Mouse (Mus musculus) urinary bladder, adult 18-20 months (tissue): ENCODE data around the gene Ugt1a5.

Experiments
- DNase-seq, 2 experiments: peaks; one replicate each; pipeline ENCODE4 v3.0.0; 2022; ENCODE audit warnings: low spot score in 2 of 2, mixed read lengths in 2 of 2

Ugt1a5 gene

GRCm38 (mm10) chr1:88240072-88240471 is 74.3 kb downstream of the Ugt1a5 start:
- DNase-seq: no peak

GRCm38 (mm10) chr1:88240579-88240978 is 74.8 kb downstream of the Ugt1a5 start:
- DNase-seq: no peak

GRCm38 (mm10) chr1:88243861-88244260 is 78.0 kb downstream of the Ugt1a5 start:
- no peak for DNase-seq

GRCm38 (mm10) chr1:88245881-88246280 is 80.1 kb downstream of the Ugt1a5 start:
- DNase-seq: no peak

- DNase-seq: no peak
Measured at GRCm38 (mm10) chr1:88246386-88246785, 80.6 kb downstream of the Ugt1a5 start.

GRCm38 (mm10) chr1:88247660-88248059 is 81.8 kb downstream of the Ugt1a5 start:
- no peak for DNase-seq

GRCm38 (mm10) chr1:88248658-88249057 is 82.8 kb downstream of the Ugt1a5 start:
- no peak for DNase-seq

- no peak for DNase-seq
Measured at GRCm38 (mm10) chr1:88249596-88249995, 83.8 kb downstream of the Ugt1a5 start.

- no peak for DNase-seq
Measured at GRCm38 (mm10) chr1:88250023-88250422, 84.2 kb downstream of the Ugt1a5 start.

- no peak for DNase-seq
Measured at GRCm38 (mm10) chr1:88253106-88253505, 87.3 kb downstream of the Ugt1a5 start.

- no peak for DNase-seq
Measured at GRCm38 (mm10) chr1:88253540-88253939, 87.7 kb downstream of the Ugt1a5 start.

- no peak for DNase-seq
Measured at GRCm38 (mm10) chr1:88254793-88255465, 89.1 kb downstream of the Ugt1a5 start.

GRCm38 (mm10) chr1:88255466-88255857 is 89.7 kb downstream of the Ugt1a5 start:
- DNase-seq: no peak

GRCm38 (mm10) chr1:88255989-88256754 is 90.4 kb downstream of the Ugt1a5 start:
- no peak for DNase-seq

GRCm38 (mm10) chr1:88256886-88257663 is 91.3 kb downstream of the Ugt1a5 start:
- DNase-seq: no peak

- DNase-seq: no peak
Measured at GRCm38 (mm10) chr1:88257681-88258080, 91.9 kb downstream of the Ugt1a5 start.

GRCm38 (mm10) chr1:88258361-88258760 is 92.5 kb downstream of the Ugt1a5 start:
- no peak for DNase-seq

GRCm38 (mm10) chr1:88258881-88259642 is 93.2 kb downstream of the Ugt1a5 start:
- peak; percentile 76 to 84 for DNase-seq

- DNase-seq: no peak
Measured at GRCm38 (mm10) chr1:88259643-88260024, 93.8 kb downstream of the Ugt1a5 start.

- peak in 1 of 2 experiments; percentile 50 for DNase-seq
Measured at GRCm38 (mm10) chr1:88260114-88260513, 94.3 kb downstream of the Ugt1a5 start.

- DNase-seq: no peak
Measured at GRCm38 (mm10) chr1:88260604-88261377, 95.0 kb downstream of the Ugt1a5 start.
